Mouse (Mus musculus): ENCODE results near the gene Abcc4.
A peak's percentile ranks its signal among the peaks of the same experiment; 100 is the strongest.

Gene Abcc4

GRCm38 (mm10) chr14:118635493-118636183 lies 70.4 kb downstream of the Abcc4 start:
- no peak for DNase-seq

- no peak for DNase-seq
These were observed 76.4 kb downstream of the Abcc4 start for GRCm38 (mm10) chr14:118629649-118630048.

GRCm38 (mm10) chr14:118621449-118621789 lies 84.6 kb downstream of the Abcc4 start:
- DNase-seq, result no peak

- DNase-seq, result no peak
These were observed 85.1 kb downstream of the Abcc4 start for GRCm38 (mm10) chr14:118620773-118621448.

GRCm38 (mm10) chr14:118616698-118617311 lies 89.2 kb downstream of the Abcc4 start:
- DNase-seq, result no peak

- DNase-seq, result no peak
These were observed 92.3 kb downstream of the Abcc4 start for GRCm38 (mm10) chr14:118613734-118614133.

- no peak for DNase-seq
These were observed 94.3 kb downstream of the Abcc4 start for GRCm38 (mm10) chr14:118611714-118612113.

GRCm38 (mm10) chr14:118610786-118611185 lies 95.2 kb downstream of the Abcc4 start:
- DNase-seq, result no peak

- no peak for DNase-seq
These were observed 97.1 kb downstream of the Abcc4 start for GRCm38 (mm10) chr14:118608816-118609465.

GRCm38 (mm10) chr14:118608317-118608716 lies 97.7 kb downstream of the Abcc4 start:
- DNase-seq, result no peak

- no peak for DNase-seq
These were observed 99.5 kb downstream of the Abcc4 start for GRCm38 (mm10) chr14:118606476-118606875.

- DNase-seq, result no peak
These were observed 101.1 kb downstream of the Abcc4 start for GRCm38 (mm10) chr14:118604903-118605302.

GRCm38 (mm10) chr14:118602031-118602430 lies 104.0 kb downstream of the Abcc4 start:
- DNase-seq, result no peak

- no peak for DNase-seq
These were observed 105.3 kb downstream of the Abcc4 start for GRCm38 (mm10) chr14:118600746-118601145.

- DNase-seq, result no peak
These were observed 107.3 kb downstream of the Abcc4 start for GRCm38 (mm10) chr14:118598757-118599156.

GRCm38 (mm10) chr14:118594463-118594862 lies 111.6 kb downstream of the Abcc4 start:
- DNase-seq, result no peak

- peak in 1 of 2 experiments; percentile 9 for DNase-seq
These were observed 114.3 kb downstream of the Abcc4 start for GRCm38 (mm10) chr14:118591477-118592403.

- no peak for DNase-seq
These were observed 123.6 kb downstream of the Abcc4 start for GRCm38 (mm10) chr14:118582333-118582941.

- DNase-seq, result no peak
These were observed 124.3 kb downstream of the Abcc4 start for GRCm38 (mm10) chr14:118581673-118582072.

- no peak for DNase-seq
These were observed 126.8 kb downstream of the Abcc4 start for GRCm38 (mm10) chr14:118579013-118579728.

- DNase-seq, result no peak
These were observed 128.1 kb downstream of the Abcc4 start for GRCm38 (mm10) chr14:118577895-118578294.

Measured in thymus, adult 18-20 months (tissue).